Mouse (Mus musculus): Measurements from ENCODE around the gene Unc5cl.

DNA sequence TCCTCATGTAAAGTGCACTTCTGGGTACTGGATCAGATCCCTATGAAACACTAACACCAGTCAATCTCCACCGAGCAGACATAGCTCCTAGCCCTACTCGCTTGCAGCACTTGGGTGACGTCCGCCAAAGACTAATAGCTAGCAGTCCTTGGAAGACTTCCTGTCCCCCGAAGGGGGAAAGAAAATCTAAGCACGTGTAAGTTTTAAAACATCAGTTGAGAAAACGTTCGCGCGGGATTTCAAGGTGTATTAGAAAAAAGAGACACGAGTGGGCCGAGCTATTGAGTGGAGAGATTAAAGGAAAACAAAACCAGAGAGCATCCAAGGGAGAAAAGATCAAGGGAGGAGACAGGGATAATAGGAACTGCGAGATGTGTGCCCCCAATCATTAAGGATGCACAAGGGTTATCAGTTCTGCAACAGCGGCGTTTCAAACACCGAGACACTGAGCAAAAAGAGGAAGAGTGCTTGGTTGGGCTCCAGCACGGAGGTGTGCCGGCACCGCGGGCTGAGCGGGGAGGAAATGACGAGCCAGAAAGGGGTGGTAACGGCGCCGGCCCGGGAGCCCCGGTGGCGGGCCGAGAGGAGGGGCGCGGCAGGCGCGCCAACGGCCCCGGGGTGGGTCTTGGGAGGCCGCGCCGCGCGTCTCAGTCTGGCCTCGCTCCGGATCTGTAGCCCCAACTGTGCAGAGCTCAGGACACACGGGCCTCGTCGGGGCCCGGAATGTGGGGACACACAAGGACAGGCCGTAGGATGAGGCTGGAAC is 46.0 kb upstream of the Unc5cl start:
- TF ChIP-seq CTCF (IDR thresholded peaks at IDR 0.05; ENCODE audit: borderline replicate concordance, control insufficient read depth, extremely low read depth, insufficient read depth, low read length, poor library complexity): no peak
- no peak for TF ChIP-seq POLR2A (IDR thresholded peaks at IDR 0.05; ENCODE audit: control insufficient read depth, extremely low read depth, insufficient read depth, low read length, poor library complexity)

All from thymus, adult 2 months (tissue).